Mouse (Mus musculus) stomach, embryonic 14.5 days (tissue): ENCODE measurements around the gene Fam19a3. TPM values are rescaled to one million over a fixed set of nuclear protein-coding genes. Genes with fewer than 3 reads are reported as not detected.

Experiments used
- ATAC-seq: fragments of 200-750 bp; cut with Nextera tagmentation; 2 replicates; pipeline ENCODE4 v1.8.0; 2017; ENCODE audit warnings: low read depth, moderate TSS enrichment; ENCODE audit not compliant: insufficient number of reproducible peaks, insufficient read depth, low FRiP score
- H3K27ac ChIP-seq: fragments of 300-500 bp; sonication (generic); 2 replicates; pipeline ENCODE4 v1.5.1; 2014; ENCODE audit warnings: mild to moderate bottlenecking, low read length, moderate library complexity, mixed read lengths
- H3K27me3 ChIP-seq: fragments of 300-500 bp; sonication (generic); 2 replicates; pipeline ENCODE4 v1.6.1; 2014; ENCODE audit warnings: low read length, control low read depth, mixed read lengths; ENCODE audit not compliant: control insufficient read depth, insufficient read depth
- H3K36me3 ChIP-seq: fragments of 300-500 bp; sonication (generic); 2 replicates; pipeline ENCODE4 v1.6.1; 2014; ENCODE audit warnings: mild to moderate bottlenecking, control low read depth, low read length, moderate library complexity, mixed read lengths; ENCODE audit not compliant: control insufficient read depth, insufficient read depth
- H3K4me1 ChIP-seq: fragments of 300-500 bp; sonication (generic); 2 replicates; pipeline ENCODE4 v1.6.1; 2014; ENCODE audit warnings: low read length, control low read depth, mixed read lengths; ENCODE audit not compliant: control insufficient read depth, insufficient read depth
- H3K4me2 ChIP-seq: fragments of 300-500 bp; sonication (generic); replicated peaks from 2 replicates; pipeline ENCODE4 v1.6.1; 2014; ENCODE audit warnings: low read depth, low read length, control low read depth
- H3K4me3 ChIP-seq: fragments of 300-500 bp; sonication (generic); 2 replicates; pipeline ENCODE4 v1.5.1; 2014; ENCODE audit warnings: low read depth, low read length, control low read depth
- H3K9ac ChIP-seq: fragments of 300-500 bp; sonication (generic); replicated peaks from 2 replicates; pipeline ENCODE4 v1.6.1; 2014; ENCODE audit warnings: low read depth, mild to moderate bottlenecking, control low read depth, low read length, moderate library complexity, mixed read lengths
- H3K9me3 ChIP-seq: fragments of 300-500 bp; sonication (generic); 2 replicates; pipeline ENCODE4 v1.6.1; 2016; ENCODE audit warnings: low read depth, low read length, control low read depth; ENCODE audit not compliant: control insufficient read depth
- WGBS: fragments of 180-500 bp; shearing (Covaris S2); extraction: QIAGEN DNeasy Blood & Tissue Kit; methylation state at CpG from one replicate; pipeline ENCODE4 v1.1.7; 2014; 5-methylcytosine and 5-hydroxymethylcytosine counted together
- polyA plus RNA-seq: library from polyadenylated mRNA; unstranded; fragments of >200 nt; fragmentation: Nextera tagmentation; extraction: Ambion mirVana; gene quantifications from 2 replicates; pipeline ENCODE4 v1.2.1, GENCODE M21; 2014

Fam19a3 gene
- polyA plus RNA-seq, 1 experiment from 2014 or later, result not detected

- Histone ChIP-seq H3K4me1 (no peaks in the 10 kb centered on the region), H3K9ac (no peak overlapping the region), H3K4me3 (no peak overlapping the region), H3K4me2 (no peak overlapping the region), H3K27me3 (no peaks in the 10 kb centered on the region), H3K27ac (no peak overlapping the region), H3K36me3 (no peaks in the 10 kb centered on the region), H3K9me3 (no peaks in the 10 kb centered on the region)
- ATAC-seq, result no peak
- 63% methylated on average over 3 of the region's 3 CpGs for WGBS
Observed at GRCm38 (mm10) chr3:104732907-104733306, 48.7 kb downstream of the Fam19a3 start.

DNA sequence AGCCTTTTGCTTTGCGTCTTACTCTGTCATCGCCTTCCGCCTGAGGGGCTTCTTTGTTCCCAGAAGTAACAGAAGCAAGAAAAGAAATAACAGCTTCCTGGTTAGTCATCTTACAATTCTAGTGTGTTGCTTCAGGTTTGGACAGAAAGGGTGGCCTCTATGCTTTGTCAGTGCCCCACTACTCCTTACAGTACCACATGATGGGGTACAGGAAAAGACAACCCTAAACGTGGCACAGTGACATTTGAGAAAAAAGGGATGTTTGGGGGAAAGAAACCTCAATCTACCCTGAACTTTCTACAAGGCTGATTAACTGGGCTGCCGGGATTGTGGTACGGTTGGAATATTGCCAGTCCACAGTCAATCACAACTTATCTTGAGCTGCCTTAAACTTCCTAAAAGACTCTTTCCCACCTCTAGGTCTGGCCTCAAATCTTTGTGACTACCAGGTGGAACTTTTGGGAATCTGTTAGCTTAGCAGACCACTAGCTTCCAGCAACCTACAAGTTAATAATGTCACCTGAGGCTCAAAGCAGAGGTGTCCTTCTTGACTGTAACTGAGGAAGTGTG, 52.3 kb downstream of the Fam19a3 start:
- H3K36me3 ChIP-seq, result no peaks in the 10 kb centered on the region
- H3K4me1 ChIP-seq, result no peaks in the 10 kb centered on the region
- no peak overlapping the region for H3K4me3 ChIP-seq
- H3K27me3 ChIP-seq, result no peaks in the 10 kb centered on the region
- no peak for ATAC-seq
- H3K9me3 ChIP-seq, result no peaks in the 10 kb centered on the region
- WGBS, result 76% methylated on average over 6 of the region's 6 CpGs
- no peak overlapping the region for H3K4me2 ChIP-seq
- H3K27ac ChIP-seq, result no peak overlapping the region
- H3K9ac ChIP-seq, result no peak overlapping the region

Other genes with a start within 250 kb of the Fam19a3 start
- 23.8 and 26.1 TPM in 2 replicates for gene Slc16a1, start 143.2 kb downstream of the Fam19a3 start, polyA plus RNA-seq
- gene Ppm1j, start 784 bp downstream of the Fam19a3 start, polyA plus RNA-seq, result 3.0 and 4.0 TPM in 2 replicates
- gene Rhoc, start 6.5 kb upstream of the Fam19a3 start, polyA plus RNA-seq, result 163 and 170 TPM in 2 replicates
- gene Mov10, start 36.7 kb upstream of the Fam19a3 start, polyA plus RNA-seq, result 68.6 and 74.7 TPM in 2 replicates
- gene St7l, start 82.2 kb upstream of the Fam19a3 start, polyA plus RNA-seq, result 34.5 and 50.6 TPM in 2 replicates
- 196 and 202 TPM in 2 replicates for gene Capza1, start 82.7 kb upstream of the Fam19a3 start, polyA plus RNA-seq
- gene Wnt2b, start 180.1 kb upstream of the Fam19a3 start, polyA plus RNA-seq, result 4.1 and 4.5 TPM in 2 replicates